Mouse (Mus musculus) telencephalon, adult 2 months (tissue): ENCODE results near the gene Gspt1.

ENCODE experiments used
- DNase-seq: peaks from one replicate; pipeline ENCODE4 v3.0.0-alpha.2; 2011; ENCODE audit warnings: low read depth, low spot score

Gspt1 gene

GRCm38 (mm10) chr16:11202571-11203554 is 51.3 kb downstream of the Gspt1 start, which contains the start of gene Rsl1d1:
Gene Rsl1d1 (minus strand): TSS chr16:11203331.
- peak; percentile 91 for DNase-seq

- DNase-seq = no peak
Observed at GRCm38 (mm10) chr16:11201740-11202394, 52.3 kb downstream of the Gspt1 start.

GRCm38 (mm10) chr16:11200247-11200646 is 53.9 kb downstream of the Gspt1 start:
- DNase-seq = no peak

GRCm38 (mm10) chr16:11198467-11198866 is 55.7 kb downstream of the Gspt1 start:
- no peak for DNase-seq

GRCm38 (mm10) chr16:11197052-11197451 is 57.1 kb downstream of the Gspt1 start:
- DNase-seq = no peak

GRCm38 (mm10) chr16:11193231-11193630 is 60.9 kb downstream of the Gspt1 start:
- DNase-seq = no peak

GRCm38 (mm10) chr16:11190150-11190549 is 64.0 kb downstream of the Gspt1 start:
- peak; percentile 47 for DNase-seq

- DNase-seq = no peak
Observed at GRCm38 (mm10) chr16:11177404-11177803, 76.7 kb downstream of the Gspt1 start.

GRCm38 (mm10) chr16:11176884-11177244 is 77.3 kb downstream of the Gspt1 start:
- no peak for DNase-seq

GRCm38 (mm10) chr16:11176208-11176883 is 77.8 kb downstream of the Gspt1 start, which contains the start of gene Zc3h7a:
Gene Zc3h7a (minus strand): TSS chr16:11176393.
- peak; percentile 77 for DNase-seq

- no peak for DNase-seq
Observed at GRCm38 (mm10) chr16:11175489-11176207, 78.5 kb downstream of the Gspt1 start.

- no peak for DNase-seq
Observed at GRCm38 (mm10) chr16:11175100-11175488, 79.0 kb downstream of the Gspt1 start.

- no peak for DNase-seq
Observed at GRCm38 (mm10) chr16:11174671-11175081, 79.4 kb downstream of the Gspt1 start.

GRCm38 (mm10) chr16:11171679-11172078 is 82.4 kb downstream of the Gspt1 start:
- DNase-seq = no peak
